Mouse (Mus musculus): Measurements from ENCODE around the gene Adgrg3.
A peak's percentile ranks its signal among the peaks of the same experiment; 100 is the strongest.

The Adgrg3 gene

GRCm38 (mm10) chr8:95017451-95017850 is at the start of gene Adgrg3:
Gene Adgrg3, plus strand, starts transcription at chr8:95017692.
- no peak for DNase-seq (ENCODE audit: low spot score)

- DNase-seq (ENCODE audit: low spot score): no peak
Observed at GRCm38 (mm10) chr8:94973270-94973669, 44.2 kb upstream of the Adgrg3 start.

GRCm38 (mm10) chr8:94973786-94974185 is 43.7 kb upstream of the Adgrg3 start:
- DNase-seq (ENCODE audit: low spot score): no peak

GRCm38 (mm10) chr8:94974467-94975165 is 42.9 kb upstream of the Adgrg3 start, which contains the start of gene Adgrg1:
Gene Adgrg1, plus strand, starts transcription at chr8:94974751.
- no peak for DNase-seq (ENCODE audit: low spot score)

GRCm38 (mm10) chr8:94976651-94977417 is 40.7 kb upstream of the Adgrg3 start:
- DNase-seq (ENCODE audit: low spot score): no peak

GRCm38 (mm10) chr8:94978131-94978530 is 39.4 kb upstream of the Adgrg3 start:
- no peak for DNase-seq (ENCODE audit: low spot score)

- DNase-seq (ENCODE audit: low spot score): no peak
Observed at GRCm38 (mm10) chr8:94978593-94979319, 38.7 kb upstream of the Adgrg3 start.

GRCm38 (mm10) chr8:94980176-94980575 is 37.3 kb upstream of the Adgrg3 start:
- no peak for DNase-seq (ENCODE audit: low spot score)

- no peak for DNase-seq (ENCODE audit: low spot score)
Observed at GRCm38 (mm10) chr8:94980976-94981375, 36.5 kb upstream of the Adgrg3 start.

GRCm38 (mm10) chr8:94981848-94982247 is 35.6 kb upstream of the Adgrg3 start:
- DNase-seq (ENCODE audit: low spot score): no peak

- no peak for DNase-seq (ENCODE audit: low spot score)
Observed at GRCm38 (mm10) chr8:94983146-94983545, 34.3 kb upstream of the Adgrg3 start.

GRCm38 (mm10) chr8:94983881-94984516 is 33.5 kb upstream of the Adgrg3 start:
- peak; percentile 61 for DNase-seq (ENCODE audit: low spot score)

- no peak for DNase-seq (ENCODE audit: low spot score)
Observed at GRCm38 (mm10) chr8:94985023-94985422, 32.5 kb upstream of the Adgrg3 start.

GRCm38 (mm10) chr8:94986676-94987075 is 30.8 kb upstream of the Adgrg3 start:
- DNase-seq (ENCODE audit: low spot score): peak; percentile 64

- no peak for DNase-seq (ENCODE audit: low spot score)
Observed at GRCm38 (mm10) chr8:94987553-94987952, 29.9 kb upstream of the Adgrg3 start.

GRCm38 (mm10) chr8:94988619-94989018 is 28.9 kb upstream of the Adgrg3 start:
- no peak for DNase-seq (ENCODE audit: low spot score)

- DNase-seq (ENCODE audit: low spot score): no peak
Observed at GRCm38 (mm10) chr8:94989711-94990110, 27.8 kb upstream of the Adgrg3 start.

- no peak for DNase-seq (ENCODE audit: low spot score)
Observed at GRCm38 (mm10) chr8:94990598-94991453, 26.7 kb upstream of the Adgrg3 start.

- no peak for DNase-seq (ENCODE audit: low spot score)
Observed at GRCm38 (mm10) chr8:94991454-94991994, 26.0 kb upstream of the Adgrg3 start.

- no peak for DNase-seq (ENCODE audit: low spot score)
Observed at GRCm38 (mm10) chr8:94992010-94992409, 25.5 kb upstream of the Adgrg3 start.

- peak; percentile 78 for DNase-seq (ENCODE audit: low spot score)
Observed at GRCm38 (mm10) chr8:94992534-94992933, 25.0 kb upstream of the Adgrg3 start.

All from layer of hippocampus, adult 11-12 months (tissue).